Mouse (Mus musculus) liver, embryonic 16.5 days (tissue): ENCODE measurements around the gene Zfp213. TPM values are rescaled to one million over a fixed set of nuclear protein-coding genes. Genes with fewer than 3 reads are reported as not detected.
"Not testable (repeated sequence)": the region's sequence is repeated elsewhere in the genome, so short reads cannot be mapped to it uniquely, and the experiment has no call there.

Experiments
- ATAC-seq: fragments of 200-750 bp; cut with Nextera tagmentation; 2 replicates; pipeline ENCODE4 v1.8.0; 2017; ENCODE audit warnings: low read depth, mild to moderate bottlenecking, moderate number of reproducible peaks, moderate library complexity
- H3K27ac ChIP-seq: fragments of 300-500 bp; sonication (generic); 2 replicates; pipeline ENCODE4 v1.5.1; 2014; ENCODE audit warnings: mild to moderate bottlenecking, low read length
- H3K27me3 ChIP-seq: fragments of 300-500 bp; sonication (generic); 2 replicates; pipeline ENCODE4 v1.6.1; 2014; ENCODE audit warnings: low read depth, low read length, mixed read lengths; ENCODE audit not compliant: control insufficient read depth, insufficient read depth
- H3K36me3 ChIP-seq: fragments of 300-500 bp; sonication (generic); 2 replicates; pipeline ENCODE4 v1.6.1; 2014; ENCODE audit warnings: mild to moderate bottlenecking; ENCODE audit not compliant: control insufficient read depth, insufficient read depth
- H3K4me1 ChIP-seq: fragments of 300-500 bp; sonication (generic); 2 replicates; pipeline ENCODE4 v1.6.1; 2014; ENCODE audit warnings: low read depth, low read length, mixed read lengths; ENCODE audit not compliant: control insufficient read depth
- H3K4me2 ChIP-seq: fragments of 300-500 bp; sonication (generic); 2 replicates; pipeline ENCODE4 v1.6.1; 2014; ENCODE audit warnings: low read depth, low read length, mixed read lengths
- H3K4me3 ChIP-seq: fragments of 300-500 bp; sonication (generic); 2 replicates; pipeline ENCODE4 v1.5.1; 2014; ENCODE audit warnings: low read depth, mild to moderate bottlenecking, low read length
- H3K9ac ChIP-seq: fragments of 300-500 bp; sonication (generic); 2 replicates; pipeline ENCODE4 v1.6.1; 2014; ENCODE audit warnings: low read depth, low read length
- H3K9me3 ChIP-seq: fragments of 300-500 bp; sonication (generic); replicated peaks from 2 replicates; pipeline ENCODE4 v1.6.1; 2016; ENCODE audit warnings: low read length; ENCODE audit not compliant: control insufficient read depth
- WGBS: fragments of 180-500 bp; shearing (Covaris S2); extraction: QIAGEN DNeasy Blood & Tissue Kit; methylation state at CpG from one replicate; pipeline ENCODE4 v1.1.7; 2014; ENCODE audit not compliant: insufficient replicate concordance; 5-methylcytosine and 5-hydroxymethylcytosine counted together
- polyA plus RNA-seq: library from polyadenylated mRNA; unstranded; fragments of >200 nt; fragmentation: Nextera tagmentation; extraction: Ambion mirVana; gene quantifications from 2 replicates; pipeline ENCODE4 v1.2.1, GENCODE M21; 2015

Gene Zfp213
- polyA plus RNA-seq, 1 experiment from 2014 or later = 5.3 TPM

DNA sequence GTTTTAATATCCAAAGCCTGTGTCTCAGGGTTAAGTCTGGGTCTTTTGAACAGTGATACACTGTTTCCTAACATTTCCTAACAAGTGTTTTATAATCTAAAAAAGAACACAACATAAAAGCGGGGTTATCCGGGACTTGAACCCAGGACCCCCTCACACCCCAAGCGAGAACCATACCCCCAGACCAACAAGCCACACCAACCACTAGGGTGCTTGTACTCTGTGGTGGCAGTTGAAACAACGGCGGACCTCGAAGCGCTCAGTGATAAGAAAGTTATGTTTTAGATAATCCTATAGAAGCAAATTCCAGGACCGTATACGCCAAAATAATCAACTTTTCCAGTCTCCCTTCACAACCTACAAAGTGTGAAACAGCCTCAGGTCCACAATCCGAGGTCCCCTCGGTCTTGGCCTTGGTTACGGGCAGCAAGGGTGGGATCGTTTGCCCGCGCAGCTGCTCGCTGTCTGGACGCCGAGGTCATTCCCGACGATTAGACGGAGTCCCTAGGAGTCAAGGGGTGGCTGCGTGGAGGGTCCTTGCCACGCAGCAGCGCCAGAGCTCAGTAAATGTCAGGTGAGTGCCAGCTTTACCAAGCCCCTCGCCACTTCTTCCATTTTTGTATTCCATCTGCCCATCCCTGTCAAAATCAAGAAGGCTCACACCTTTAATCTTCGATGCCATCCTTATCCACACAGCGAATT lies 26.3 kb downstream of the Zfp213 start:
- Histone ChIP-seq H3K4me3 (peak overlapping the region; percentile 52), H3K36me3 (no peaks in the 10 kb centered on the region), H3K27ac (no peak overlapping the region), H3K4me2 (peak overlapping the region; percentile 78), H3K4me1 (peaks cover 16% of the 10 kb centered on the region), H3K9me3 (no peaks in the 10 kb centered on the region), H3K27me3 (no peaks in the 10 kb centered on the region), H3K9ac (peak overlapping the region; percentile 45)
- no peak for ATAC-seq
- WGBS = 4% methylated on average over 27 of the region's 27 CpGs

DNA sequence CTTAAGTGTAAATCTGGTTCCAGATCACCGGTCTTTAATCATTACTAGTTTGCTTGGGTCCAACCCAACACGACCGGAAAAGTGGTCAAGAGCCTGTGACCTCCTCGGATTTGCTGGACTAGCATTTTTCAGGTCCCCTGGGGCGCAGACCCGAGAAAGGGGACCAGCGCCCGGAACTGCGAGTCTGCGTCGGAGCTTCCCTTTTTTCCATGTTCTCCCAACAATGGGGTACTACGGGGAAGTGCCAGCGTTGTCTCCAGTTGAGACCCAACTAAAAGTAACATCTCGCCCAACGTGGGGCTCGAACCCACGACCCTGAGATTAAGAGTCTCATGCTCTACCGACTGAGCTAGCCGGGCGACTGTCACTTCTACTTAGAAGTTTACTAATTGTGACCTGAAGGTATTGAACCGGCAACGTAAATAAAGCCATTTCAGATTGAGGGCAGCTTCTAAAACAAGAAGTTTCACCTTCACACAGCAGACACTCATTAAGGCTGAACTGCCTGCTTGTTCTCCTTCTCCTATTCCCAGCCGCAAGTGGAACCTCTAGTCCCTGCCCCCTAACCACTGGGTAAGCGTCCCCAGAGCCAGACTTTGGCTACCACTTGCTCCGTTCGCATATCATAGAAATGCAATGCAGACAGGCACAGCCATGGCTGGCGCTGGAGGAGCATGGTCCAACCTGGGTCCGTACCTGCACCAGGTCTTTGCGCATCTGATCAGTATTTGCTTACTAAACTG lies 28.8 kb downstream of the Zfp213 start:
- peak overlapping the region; percentile 21; the same call in 1 of the 2 replicates for H3K4me3 ChIP-seq
- peaks cover 12% of the 10 kb centered on the region for H3K4me1 ChIP-seq
- H3K4me2 ChIP-seq = peak overlapping the region; percentile 59
- not testable (repeated sequence) for H3K27ac ChIP-seq, H3K36me3 ChIP-seq, H3K9ac ChIP-seq, H3K9me3 ChIP-seq, H3K27me3 ChIP-seq
- WGBS = under 1% methylated on average over 17 of the region's 29 CpGs
- peak; percentile 83 for ATAC-seq

GRCm38 (mm10) chr17:23533591-23534490 lies 30.2 kb downstream of the Zfp213 start:
- peak overlapping the region; percentile 59 for H3K4me2 ChIP-seq
- peak overlapping the region; percentile 25 for H3K4me3 ChIP-seq
- H3K4me1 ChIP-seq = peaks cover 12% of the 10 kb centered on the region
- peak; percentile 68 for ATAC-seq
- not testable (repeated sequence) for H3K9me3 ChIP-seq, H3K27ac ChIP-seq, H3K36me3 ChIP-seq, H3K9ac ChIP-seq, H3K27me3 ChIP-seq
- WGBS = 3% methylated on average over 10 of the region's 23 CpGs

DNA sequence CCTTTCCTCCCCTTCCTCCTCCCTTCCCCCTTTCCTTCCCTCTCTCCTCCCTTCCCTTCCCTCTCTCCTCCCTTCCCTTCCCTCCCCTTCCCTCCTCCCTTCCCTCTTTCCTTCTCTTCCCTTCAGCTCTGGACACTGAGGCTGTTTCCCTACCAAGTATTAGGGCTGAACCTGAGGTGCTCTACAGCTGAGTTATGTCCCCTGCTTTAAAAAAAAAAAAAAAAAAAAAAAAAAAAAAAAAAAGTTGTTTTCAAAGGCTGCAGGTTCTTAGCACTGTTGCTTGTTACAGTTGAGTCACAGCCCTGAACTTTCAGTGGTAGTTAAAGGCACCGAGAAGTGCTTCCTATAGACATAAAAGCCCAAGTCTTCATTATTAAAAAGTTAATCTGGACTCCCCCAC lies 32.6 kb downstream of the Zfp213 start:
- H3K4me1 ChIP-seq, H3K27me3 ChIP-seq, H3K36me3 ChIP-seq, H3K27ac ChIP-seq, H3K9ac ChIP-seq, H3K9me3 ChIP-seq, H3K4me3 ChIP-seq, H3K4me2 ChIP-seq, ATAC-seq: not testable (repeated sequence)
- WGBS = 28% methylated on average over 1 of the region's 1 CpGs

DNA sequence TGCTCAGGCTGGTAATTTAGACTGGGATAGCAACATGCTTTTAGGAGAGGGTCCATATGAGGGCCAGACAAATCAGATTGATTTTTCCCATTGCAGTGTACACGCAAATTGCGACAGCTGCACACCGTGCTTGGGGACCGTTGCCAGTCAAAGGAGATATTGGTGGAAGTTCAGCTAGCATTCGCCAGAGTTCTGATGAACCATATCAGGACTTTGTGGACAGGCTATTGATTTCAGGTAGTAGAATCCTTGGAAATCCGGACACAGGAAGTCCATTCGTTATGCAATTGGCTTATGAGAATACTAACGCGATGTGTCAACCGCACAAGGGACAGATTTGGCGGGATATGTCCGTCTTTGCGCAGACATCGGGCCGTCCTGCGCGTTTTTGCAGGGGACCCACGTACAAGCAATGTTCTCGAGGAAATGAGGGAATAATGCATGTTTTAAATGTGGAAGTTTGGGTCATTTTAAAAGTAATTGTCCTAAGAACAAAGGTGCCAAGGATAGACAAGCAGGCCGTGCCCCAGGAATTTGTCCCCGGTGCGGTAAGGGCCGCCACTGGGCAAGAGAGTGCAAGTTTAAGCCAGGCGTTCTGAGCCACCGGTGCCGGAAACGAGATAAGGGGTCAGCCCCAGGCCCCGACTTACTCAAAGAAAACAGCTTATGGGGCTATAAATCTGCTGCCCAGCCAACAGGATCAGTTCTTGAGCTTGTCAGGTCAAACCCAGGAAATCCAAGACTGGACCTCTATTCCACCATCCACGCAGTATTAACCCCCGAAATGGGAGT lies 40.9 kb downstream of the Zfp213 start:
- not testable (repeated sequence) for H3K4me2 ChIP-seq, H3K27ac ChIP-seq, H3K27me3 ChIP-seq, H3K4me3 ChIP-seq, H3K9me3 ChIP-seq, H3K9ac ChIP-seq, H3K4me1 ChIP-seq, H3K36me3 ChIP-seq, ATAC-seq
- WGBS = 45% methylated on average over 30 of the region's 30 CpGs

DNA sequence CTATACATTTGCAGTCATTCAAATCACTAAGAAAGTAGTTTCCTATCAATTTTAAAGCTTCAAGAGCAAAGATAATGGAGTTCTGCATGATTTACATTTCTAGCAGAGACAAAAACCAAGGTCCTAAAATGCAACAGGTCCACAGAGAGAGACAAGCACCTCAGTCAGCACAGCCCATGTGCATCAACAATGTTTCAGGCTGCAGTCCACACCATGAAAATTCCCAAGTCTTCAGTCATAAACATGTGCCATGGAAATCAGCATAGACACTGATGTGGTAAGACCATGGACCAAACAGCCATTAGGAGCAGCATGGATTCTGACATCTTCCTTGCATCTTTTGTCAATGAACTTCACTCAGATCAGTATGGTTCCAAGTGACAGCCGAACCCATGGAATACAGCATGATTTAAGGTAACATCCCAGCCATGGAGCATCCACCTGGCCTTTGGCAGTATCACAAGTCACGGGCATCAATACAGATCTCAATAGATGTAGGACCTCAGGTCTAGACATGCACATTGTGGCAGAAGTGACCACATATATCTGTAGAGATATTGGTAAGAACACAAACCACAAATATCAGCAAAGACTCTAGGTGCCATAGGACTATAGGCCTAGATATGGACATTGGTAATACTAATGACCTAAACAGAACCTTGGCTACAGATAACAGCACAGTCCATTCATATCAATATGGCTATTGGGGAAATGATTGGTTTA lies 45.2 kb downstream of the Zfp213 start:
- WGBS = 48% methylated on average over 2 of the region's 2 CpGs
- Histone ChIP-seq H3K4me2 (no peak overlapping the region), H3K27ac (no peak overlapping the region), H3K36me3 (no peaks in the 10 kb centered on the region), H3K9me3 (no peaks in the 10 kb centered on the region), H3K4me3 (no peak overlapping the region), H3K9ac (no peak overlapping the region), H3K27me3 (no peaks in the 10 kb centered on the region), H3K4me1 (no peaks in the 10 kb centered on the region)
- 0 out of 2 replicates have a peak, but pooled peaks have one; percentile 16 for ATAC-seq
